Mouse (Mus musculus): Measurements from ENCODE around the gene Lmcd1.

DNA sequence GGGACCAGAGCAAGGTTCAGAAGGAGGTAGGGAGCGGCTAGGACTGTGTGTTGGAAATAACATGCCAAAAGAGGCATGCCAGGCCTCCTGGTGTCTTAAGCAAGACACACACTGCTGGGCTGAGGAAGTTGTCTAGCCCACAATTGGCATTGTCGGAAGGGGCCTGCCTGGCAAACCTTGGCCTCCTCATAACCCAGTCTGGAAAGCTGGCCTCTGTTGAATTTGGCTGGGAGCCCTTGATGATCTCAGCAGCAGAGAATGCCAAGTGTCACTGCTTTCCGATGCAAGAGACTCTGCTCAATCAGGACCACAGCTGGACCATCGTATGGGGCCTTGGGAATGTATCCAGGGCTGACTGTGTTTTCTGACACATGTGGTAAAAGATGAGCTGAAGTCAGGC is 27.9 kb upstream of the Lmcd1 start:
- TF ChIP-seq CTCF (IDR thresholded peaks at IDR 0.05 in 2 of 3, conservative IDR thresholded peaks at IDR 0.05 in 1 of 3; ENCODE audit: control insufficient read depth in 1 of 3, insufficient read depth in 1 of 3, low read depth in 2 of 3, low read length in 3 of 3, poor library complexity in 1 of 3, severe bottlenecking in 1 of 3): no peak
- no peak for TF ChIP-seq POLR2A (IDR thresholded peaks at IDR 0.05; ENCODE audit: control insufficient read depth in 1 of 2, insufficient read depth in 1 of 2, low read depth in 1 of 2, low read length in 2 of 2, poor library complexity in 1 of 2)

All from MEL (cell line).